Mouse (Mus musculus) bone marrow, adult 2 months (tissue): ENCODE measurements around the gene Gtf3c6. TPM values are rescaled to one million over a fixed set of nuclear protein-coding genes. Genes with fewer than 3 reads are reported as not detected.

ENCODE experiments used
- H3K27ac ChIP-seq: fragments of 200-500 bp; 2 replicates; pipeline ENCODE4 v1.5.1; 2012; ENCODE audit warnings: low read depth, mild to moderate bottlenecking, control low read depth, inconsistent platforms, low read length; ENCODE audit not compliant: control insufficient read depth, poor library complexity, insufficient read depth
- H3K4me1 ChIP-seq: fragments of 200-500 bp; 2 replicates; pipeline ENCODE4 v1.6.1; 2011; ENCODE audit warnings: low read length; ENCODE audit not compliant: control insufficient read depth, insufficient read depth
- H3K4me3 ChIP-seq: fragments of 200-500 bp; replicated peaks from 2 replicates; pipeline ENCODE3; 2011; ENCODE audit warnings: mild to moderate bottlenecking, low read depth, low read length, control low read depth; ENCODE audit not compliant: control insufficient read depth
- CTCF ChIP-seq: fragments of 200-500 bp; IDR thresholded peaks from 2 replicates; pipeline ENCODE4 v1.5.1; 2011; ENCODE audit warnings: low read length, control low read depth; ENCODE audit not compliant: control insufficient read depth, insufficient read depth
- POLR2A ChIP-seq: fragments of 200-500 bp; IDR thresholded peaks from 2 replicates; pipeline ENCODE4 v1.6.1; 2011; ENCODE audit warnings: low read depth, mild to moderate bottlenecking, control low read depth, low read length, borderline replicate concordance; ENCODE audit not compliant: control insufficient read depth
- WGBS: fragments of 180-500 bp; shearing (Covaris S2); methylation state at CpG from one replicate; pipeline ENCODE4 v1.1.7; 2018; 5-methylcytosine and 5-hydroxymethylcytosine counted together
- polyA plus RNA-seq: library from polyadenylated mRNA; stranded (reverse); fragments of >200 nt; gene quantifications from 2 replicates; pipeline ENCODE4 v1.2.4, GENCODE M21; 2011; ENCODE audit warnings: low replicate concordance; ENCODE audit not compliant: missing spikeins, insufficient read depth, insufficient read length

The Gtf3c6 gene
- polyA plus RNA-seq, 1 experiment, result 79.4 TPM

- Histone ChIP-seq H3K4me3 (no peak overlapping the region), H3K27ac (no peak overlapping the region), H3K4me1 (no peaks in the 10 kb centered on the region)
- TF ChIP-seq CTCF, result peak; percentile 13; the same call in 1 of the 2 replicates
- TF ChIP-seq POLR2A, result no peak
- 86% methylated on average over 3 of the region's 3 CpGs for WGBS
These were observed 7.0 kb upstream of the Gtf3c6 start for GRCm38 (mm10) chr10:40264920-40265319.

- 69% methylated on average over 4 of the region's 4 CpGs for WGBS
- no peak for TF ChIP-seq POLR2A
- no peak for TF ChIP-seq CTCF
These were observed 5.8 kb upstream of the Gtf3c6 start for GRCm38 (mm10) chr10:40263691-40264090.

GRCm38 (mm10) chr10:40262200-40262599 is 4.3 kb upstream of the Gtf3c6 start:
- no peak overlapping the region for H3K4me3 ChIP-seq
- WGBS, result 87% methylated on average over 6 of the region's 6 CpGs
- peaks cover 1% of the 10 kb centered on the region; the same call in 1 of the 2 replicates for H3K4me1 ChIP-seq
- TF ChIP-seq POLR2A, result no peak
- no peak for TF ChIP-seq CTCF
- H3K27ac ChIP-seq, result no peak overlapping the region

More at GRCm38 (mm10) chr10:40263691-40264090, 5.8 kb upstream of the Gtf3c6 start:
- Histone ChIP-seq H3K27ac (no peak overlapping the region), H3K4me1 (peaks cover 1% of the 10 kb centered on the region; the same call in 1 of the 2 replicates), H3K4me3 (no peak overlapping the region)

GRCm38 (mm10) chr10:40260305-40260704 is 2.4 kb upstream of the Gtf3c6 start:
- 70% methylated on average over 5 of the region's 5 CpGs for WGBS
- TF ChIP-seq CTCF, result no peak
- TF ChIP-seq POLR2A, result no peak
- peaks cover 3% of the 10 kb centered on the region; the same call in 1 of the 2 replicates for H3K4me1 ChIP-seq
- H3K27ac ChIP-seq, result no peak overlapping the region
- H3K4me3 ChIP-seq, result no peak overlapping the region

GRCm38 (mm10) chr10:40259542-40259941 is 1.6 kb upstream of the Gtf3c6 start:
- no peak overlapping the region for H3K27ac ChIP-seq
- H3K4me3 ChIP-seq, result no peak overlapping the region
- H3K4me1 ChIP-seq, result peaks cover 3% of the 10 kb centered on the region; the same call in 1 of the 2 replicates
- TF ChIP-seq CTCF, result no peak
- TF ChIP-seq POLR2A, result no peak
- WGBS, result 51% methylated on average over 8 of the region's 8 CpGs

- H3K27ac ChIP-seq, result no peak overlapping the region; the same call in 1 of the 2 replicates
- peaks cover 3% of the 10 kb centered on the region; the same call in 1 of the 2 replicates for H3K4me1 ChIP-seq
- no peak overlapping the region for H3K4me3 ChIP-seq
- TF ChIP-seq CTCF, result no peak
- TF ChIP-seq POLR2A, result no peak
- WGBS, result under 1% methylated on average over 5 of the region's 5 CpGs
These were observed 1.1 kb upstream of the Gtf3c6 start for GRCm38 (mm10) chr10:40258976-40259375.

GRCm38 (mm10) chr10:40258401-40258966 is 576 bp upstream of the Gtf3c6 start:
- TF ChIP-seq POLR2A, result peak; percentile 61
- 0 out of 2 replicates have a peak, but pooled peaks have one; percentile 33 for TF ChIP-seq CTCF
- Histone ChIP-seq H3K4me1 (peaks cover 3% of the 10 kb centered on the region; the same call in 1 of the 2 replicates), H3K27ac (peak overlapping the region; percentile 72; the same call in 1 of the 2 replicates), H3K4me3 (peak overlapping the region; percentile 37)
- WGBS, result 0% methylated on average over 12 of the region's 12 CpGs

- WGBS, result 3% methylated on average over 5 of the region's 5 CpGs
- H3K4me1 ChIP-seq, result peaks cover 3% of the 10 kb centered on the region; the same call in 1 of the 2 replicates
- no peak overlapping the region for H3K27ac ChIP-seq
- peak overlapping the region; percentile 47 for H3K4me3 ChIP-seq
- TF ChIP-seq CTCF, result no peak
- no peak for TF ChIP-seq POLR2A
These were observed 1.2 kb downstream of the Gtf3c6 start for GRCm38 (mm10) chr10:40256716-40257115.

GRCm38 (mm10) chr10:40250969-40251368 is 6.9 kb downstream of the Gtf3c6 start:
- 57% methylated on average over 6 of the region's 6 CpGs for WGBS
- TF ChIP-seq CTCF (no peak), POLR2A (no peak)
- Histone ChIP-seq H3K4me1 (peaks cover 3% of the 10 kb centered on the region; the same call in 1 of the 2 replicates), H3K4me3 (no peak overlapping the region), H3K27ac (no peak overlapping the region)
